Mouse (Mus musculus) lung, postnatal 0 days (tissue): ENCODE results near the gene Apopt1.

Experiments used
- CTCF ChIP-seq: IDR thresholded peaks from 2 replicates; pipeline ENCODE4 v1.5.1; 2016; ENCODE audit warnings: antibody characterized with exemption, mild to moderate bottlenecking
- EP300 ChIP-seq: IDR thresholded peaks from 2 replicates; pipeline ENCODE4 v1.6.1; 2016; ENCODE audit warnings: antibody characterized with exemption, mild to moderate bottlenecking, control low read depth

DNA sequence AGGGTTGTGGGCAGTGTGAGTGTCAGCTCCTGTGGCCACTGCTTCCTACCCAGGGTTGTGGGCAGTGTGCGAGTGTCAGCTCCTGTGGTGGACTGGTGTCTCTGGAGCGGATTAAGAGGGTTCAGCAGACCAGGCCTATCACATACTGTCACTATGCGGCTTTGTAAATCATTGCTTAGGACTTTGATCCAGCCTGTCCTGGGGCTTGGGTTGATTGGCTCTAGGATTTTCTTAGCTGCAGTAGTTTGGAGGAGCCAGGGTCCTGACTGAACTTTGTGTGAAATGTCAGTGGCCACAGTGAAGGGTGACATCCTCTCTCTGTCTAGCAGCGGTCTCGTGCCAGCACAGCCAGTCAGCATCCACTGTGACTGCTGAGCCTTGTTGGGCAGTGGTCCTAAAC, 77.0 kb downstream of the Apopt1 start:
- no peak for TF ChIP-seq CTCF
- TF ChIP-seq EP300 = no peak
